8 mouse cellular contexts compared by ENCODE assay signal in the genomic region with DNA sequence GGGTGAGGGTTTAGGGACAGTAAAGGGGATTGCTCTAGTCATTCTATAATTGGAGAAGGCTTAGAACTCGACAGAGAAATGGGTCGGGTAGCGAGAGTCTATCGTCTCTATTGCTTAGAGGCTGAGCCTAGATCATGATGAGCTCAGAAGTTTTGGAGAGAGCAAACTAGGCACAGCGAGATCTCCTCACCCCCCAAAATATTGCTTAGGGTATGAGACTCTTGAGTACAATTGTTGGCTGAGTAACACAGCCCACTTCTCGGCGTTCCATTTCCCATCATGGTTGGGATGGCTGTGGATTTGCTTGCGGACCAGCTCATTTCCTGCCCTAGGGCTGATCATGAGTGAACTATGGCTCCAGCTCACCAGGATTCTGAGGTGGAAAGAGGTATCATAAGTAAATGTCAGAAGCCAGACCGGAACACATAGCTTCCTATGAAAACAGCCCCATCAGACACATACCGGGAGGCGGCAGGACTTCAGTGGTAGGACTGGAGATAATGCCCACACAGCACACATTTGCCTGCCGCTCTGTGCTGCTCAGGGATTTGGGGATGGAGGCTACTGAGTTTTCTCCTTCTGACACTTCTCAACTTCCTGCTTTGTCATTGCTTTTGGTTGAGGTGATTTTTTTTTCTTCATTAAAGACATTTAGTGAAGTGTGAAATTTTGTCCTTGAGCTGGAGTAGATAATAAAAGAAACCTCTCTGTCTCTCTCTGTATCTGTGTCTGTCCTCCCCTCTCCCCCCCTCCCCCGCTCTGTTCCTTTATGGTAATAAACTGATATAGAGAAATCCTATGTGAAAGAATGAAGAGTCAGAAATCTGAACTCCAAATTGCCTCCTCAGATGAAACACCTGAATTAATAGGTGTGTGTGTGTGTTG. TPM values are rescaled to one million over a fixed set of nuclear protein-coding genes. Genes with fewer than 3 reads are reported as not detected.
DNase-seq lines count a peak whose midpoint lies in the region; ATAC-seq and TF ChIP-seq lines count a peak whose summit lies in the region.

No protein-coding gene starts in this region.

- H3K4me3 ChIP-seq in layer of hippocampus, adult 2 months, result peak overlapping the region; percentile 71
- H3K4me3 ChIP-seq in bone marrow, adult 2 months (replicated peaks; ENCODE audit: control insufficient read depth, low read depth, low read length), result peak overlapping the region; percentile 87
- H3K4me3 ChIP-seq in heart, postnatal 0 days (ENCODE audit: low read depth, low read length), result peak overlapping the region; percentile 69
- peak overlapping the region; percentile 87 for H3K4me3 ChIP-seq in liver, postnatal 0 days (ENCODE audit: low read depth, low read length)

- peak overlapping the region; percentile 78; the same call in 1 of the 2 replicates for H3K9ac ChIP-seq in heart, postnatal 0 days (replicated peaks; ENCODE audit: low read depth, low read length)
- peak overlapping the region; percentile 88 for H3K9ac ChIP-seq in liver, postnatal 0 days (replicated peaks)

- H3K4me1 ChIP-seq in bone marrow, adult 2 months (ENCODE audit: control insufficient read depth, insufficient read depth, low read length), result no peaks in the 10 kb centered on the region
- H3K4me1 ChIP-seq in heart, postnatal 0 days (ENCODE audit: control insufficient read depth, insufficient read depth), result peaks cover 19% of the 10 kb centered on the region
- H3K4me1 ChIP-seq in liver, postnatal 0 days (ENCODE audit: insufficient read depth), result peaks cover 15% of the 10 kb centered on the region

- no peaks in the 10 kb centered on the region for H3K9me3 ChIP-seq in heart, postnatal 0 days (replicated peaks; ENCODE audit: control insufficient read depth, low read length)
- no peaks in the 10 kb centered on the region for H3K9me3 ChIP-seq in liver, postnatal 0 days (ENCODE audit: low read length)

- H3K27ac ChIP-seq in layer of hippocampus, adult 2 months, result peak overlapping the region; percentile 99
- no peak overlapping the region for H3K27ac ChIP-seq in bone marrow, adult 2 months (ENCODE audit: control insufficient read depth, insufficient read depth, low read depth, low read length, poor library complexity)
- peak overlapping the region; percentile 85; the same call in 1 of the 2 replicates for H3K27ac ChIP-seq in heart, postnatal 0 days (ENCODE audit: low read depth)
- H3K27ac ChIP-seq in liver, postnatal 0 days (ENCODE audit: low read depth), result peak overlapping the region; percentile 46

- 0 out of 2 replicates have a peak, but pooled peaks have one; percentile 25 for ATAC-seq in heart, postnatal 0 days (ENCODE audit: insufficient read depth, low read depth)
- peak; percentile 5; the same call in 1 of the 2 replicates for ATAC-seq in liver, postnatal 0 days

- 0 out of 2 replicates have a peak, but pooled peaks cover 4% of the 10 kb centered on the region for H3K27me3 ChIP-seq in heart, postnatal 0 days (ENCODE audit: control insufficient read depth, insufficient read depth, low read length)
- no peaks in the 10 kb centered on the region for H3K27me3 ChIP-seq in liver, postnatal 0 days (ENCODE audit: insufficient read depth, low read length)

- no peak for TF ChIP-seq EP300 in heart, postnatal 0 days (IDR thresholded peaks at IDR 0.05; ENCODE audit: low read depth)
- no peak for TF ChIP-seq EP300 in liver, postnatal 0 days (IDR thresholded peaks at IDR 0.05; ENCODE audit: low read depth)

- no peak for DNase-seq in layer of hippocampus, adult 2 months (ENCODE audit: low spot score in 2 of 2)
- no peak for DNase-seq in layer of hippocampus, postnatal 10 days (ENCODE audit: low spot score in 2 of 2)
- DNase-seq in heart, postnatal 0 days (ENCODE audit: low spot score), result no peak
- DNase-seq in liver, postnatal 0 days, result no peak
- no peak for DNase-seq in spleen, adult 12 weeks (ENCODE audit: low spot score)
- DNase-seq in gastrocnemius, postnatal 4 days (ENCODE audit: low spot score in 2 of 2), result no peak
- DNase-seq in thymus, postnatal 4 days, result no peak

- no peak for TF ChIP-seq POLR2A in bone marrow, adult 2 months (IDR thresholded peaks at IDR 0.05; ENCODE audit: borderline replicate concordance, control insufficient read depth, low read depth, low read length)

- no peak for TF ChIP-seq CTCF in layer of hippocampus, adult 2 months (conservative IDR thresholded peaks at IDR 0.05)
- no peak for TF ChIP-seq CTCF in bone marrow, adult 2 months (IDR thresholded peaks at IDR 0.05; ENCODE audit: control insufficient read depth, insufficient read depth, low read length)
- TF ChIP-seq CTCF in heart, postnatal 0 days (IDR thresholded peaks at IDR 0.05; ENCODE audit: low read depth), result no peak
- no peak for TF ChIP-seq CTCF in liver, postnatal 0 days (IDR thresholded peaks at IDR 0.05; ENCODE audit: low read depth)

- peak overlapping the region; percentile 91 for H3K4me2 ChIP-seq in heart, postnatal 0 days (ENCODE audit: low read depth, low read length)
- peak overlapping the region; percentile 86 for H3K4me2 ChIP-seq in liver, postnatal 0 days (ENCODE audit: low read depth, low read length)

- WGBS in bone marrow, adult 2 months, result 12% methylated on average over 13 of the region's 13 CpGs
- 10% methylated on average over 13 of the region's 13 CpGs for WGBS in heart, postnatal 0 days
- 12% methylated on average over 13 of the region's 13 CpGs for WGBS in liver, postnatal 0 days (ENCODE audit: insufficient replicate concordance)

- peaks cover 13% of the 10 kb centered on the region for H3K36me3 ChIP-seq in heart, postnatal 0 days (replicated peaks; ENCODE audit: control insufficient read depth, insufficient read depth, low read length)
- H3K36me3 ChIP-seq in liver, postnatal 0 days (replicated peaks; ENCODE audit: insufficient read depth, low read length), result peaks cover 12% of the 10 kb centered on the region; the same call in 1 of the 2 replicates

RNA-seq across cellular contexts. Expression of gene Ccdc103, which starts 0.6 kb away (rescaled TPM):
- 1 to 10 TPM; 1.5 to 3.0 TPM for total RNA-seq in layer of hippocampus, adult 2 months (2021)
- 1 to 10 TPM; 1.1 to 1.4 TPM for total RNA-seq in layer of hippocampus, postnatal 10 days (2021)
- 0.70 TPM in 1 of 2 replicates, not detected in the other for polyA plus RNA-seq in bone marrow, adult 2 months (2011; ENCODE audit: insufficient read depth, insufficient read length, low replicate concordance, missing spikeins)
- not detected in 2 replicates for total RNA-seq in heart, postnatal 0 days (2014; rRNA removed; ENCODE audit: low replicate concordance)
- polyA plus RNA-seq in heart, postnatal 0 days (2015; fragmentation: Nextera tagmentation; extraction: Ambion mirVana), result 0.66 and 0.75 TPM in 2 replicates
- 0.39 and 0.51 TPM in 2 replicates for polyA plus RNA-seq in liver, postnatal 0 days (2015; fragmentation: Nextera tagmentation; extraction: Ambion mirVana)
- total RNA-seq in gastrocnemius, postnatal 4 days (2021), result not detected

RNA-seq across cellular contexts. Expression of gene Eftud2, which starts 0.8 kb away (rescaled TPM):
- total RNA-seq in layer of hippocampus, adult 2 months (2021), result 100 to 1,000 TPM; 129 to 139 TPM
- total RNA-seq in layer of hippocampus, postnatal 10 days (2021), result 100 to 1,000 TPM; 105 to 117 TPM
- polyA plus RNA-seq in bone marrow, adult 2 months (2011; ENCODE audit: insufficient read depth, insufficient read length, low replicate concordance, missing spikeins), result 77.3 and 159 TPM in 2 replicates
- 36.6 and 42.6 TPM in 2 replicates for total RNA-seq in heart, postnatal 0 days (2014; rRNA removed; ENCODE audit: low replicate concordance)
- polyA plus RNA-seq in heart, postnatal 0 days (2015; fragmentation: Nextera tagmentation; extraction: Ambion mirVana), result 56.7 and 59.1 TPM in 2 replicates
- polyA plus RNA-seq in liver, postnatal 0 days (2015; fragmentation: Nextera tagmentation; extraction: Ambion mirVana), result 39.0 and 45.5 TPM in 2 replicates
- 10 to 100 TPM; 66.4 to 69.7 TPM for total RNA-seq in gastrocnemius, postnatal 4 days (2021)

RNA-seq across cellular contexts. Expression of gene Fam187a, which starts 3.4 kb away (rescaled TPM):
- total RNA-seq in layer of hippocampus, adult 2 months (2021), result under 1 TPM in 1 of 2 experiments, not detected in 1; 0.37 TPM
- total RNA-seq in layer of hippocampus, postnatal 10 days (2021), result not detected
- not detected in 2 replicates for polyA plus RNA-seq in bone marrow, adult 2 months (2011; ENCODE audit: insufficient read depth, insufficient read length, low replicate concordance, missing spikeins)
- not detected in 2 replicates for total RNA-seq in heart, postnatal 0 days (2014; rRNA removed; ENCODE audit: low replicate concordance)
- not detected in 2 replicates for polyA plus RNA-seq in heart, postnatal 0 days (2015; fragmentation: Nextera tagmentation; extraction: Ambion mirVana)
- not detected in 2 replicates for polyA plus RNA-seq in liver, postnatal 0 days (2015; fragmentation: Nextera tagmentation; extraction: Ambion mirVana)
- not detected for total RNA-seq in gastrocnemius, postnatal 4 days (2021)

RNA-seq across cellular contexts. Expression of gene Gfap, which starts 19.2 kb away (rescaled TPM):
- 100 to 1,000 TPM; 332 to 341 TPM for total RNA-seq in layer of hippocampus, adult 2 months (2021)
- 100 to 1,000 TPM; 273 to 295 TPM for total RNA-seq in layer of hippocampus, postnatal 10 days (2021)
- polyA plus RNA-seq in bone marrow, adult 2 months (2011; ENCODE audit: insufficient read depth, insufficient read length, low replicate concordance, missing spikeins), result 8.1 and 11.4 TPM in 2 replicates
- 0.46 TPM in 1 of 2 replicates, not detected in the other for total RNA-seq in heart, postnatal 0 days (2014; rRNA removed; ENCODE audit: low replicate concordance)
- polyA plus RNA-seq in heart, postnatal 0 days (2015; fragmentation: Nextera tagmentation; extraction: Ambion mirVana), result 0.04 and 0.10 TPM in 2 replicates
- 3.6 and 3.8 TPM in 2 replicates for polyA plus RNA-seq in liver, postnatal 0 days (2015; fragmentation: Nextera tagmentation; extraction: Ambion mirVana)
- total RNA-seq in gastrocnemius, postnatal 4 days (2021), result under 1 TPM in 1 of 2 experiments, not detected in 1; 0.26 TPM

RNA-seq across cellular contexts. Expression of gene Kif18b, which starts 43.4 kb away (rescaled TPM):
- under 1 TPM; 0.27 to 0.74 TPM for total RNA-seq in layer of hippocampus, adult 2 months (2021)
- total RNA-seq in layer of hippocampus, postnatal 10 days (2021), result 1 to 10 TPM; 2.6 TPM
- 32.8 and 37.0 TPM in 2 replicates for polyA plus RNA-seq in bone marrow, adult 2 months (2011; ENCODE audit: insufficient read depth, insufficient read length, low replicate concordance, missing spikeins)
- 9.6 and 24.5 TPM in 2 replicates for total RNA-seq in heart, postnatal 0 days (2014; rRNA removed; ENCODE audit: low replicate concordance)
- 1.2 and 1.3 TPM in 2 replicates for polyA plus RNA-seq in heart, postnatal 0 days (2015; fragmentation: Nextera tagmentation; extraction: Ambion mirVana)
- 3.2 and 3.4 TPM in 2 replicates for polyA plus RNA-seq in liver, postnatal 0 days (2015; fragmentation: Nextera tagmentation; extraction: Ambion mirVana)
- total RNA-seq in gastrocnemius, postnatal 4 days (2021), result 10 to 100 TPM in 1 of 2 experiments, 1 to 10 TPM in 1; 9.5 to 10.5 TPM
